Mouse (Mus musculus) MEL (cell line): Measurements from ENCODE around the gene Pmfbp1. TPM values are rescaled to one million over a fixed set of nuclear protein-coding genes. Genes with fewer than 3 reads are reported as not detected.
"Not testable (repeated sequence)": the region's sequence is repeated elsewhere in the genome, so short reads cannot be mapped to it uniquely, and the experiment has no call there.

Source experiments
- DNase-seq: peaks from one replicate; pipeline ENCODE4 v3.0.0; 2011; ENCODE audit warnings: low read depth, low spot score
- H3K27ac ChIP-seq: 2 replicates; pipeline ENCODE4 v1.5.1; 2012; ENCODE audit warnings: low read depth, mild to moderate bottlenecking, control low read depth, low read length, moderate library complexity; ENCODE audit not compliant: control insufficient read depth
- H3K27me3 ChIP-seq, 2 experiments: fragments of 150-350 bp in 1 of 2; sonication (generic) in 1 of 2; 2 replicates each; pipeline ENCODE4 v1.6.1; 2012; ENCODE audit warnings: low read length in 2 of 2, mild to moderate bottlenecking in 2 of 2, improper control_type of control experiment in 1 of 2, moderate library complexity in 1 of 2; ENCODE audit not compliant: insufficient read depth in 2 of 2, control insufficient read depth in 1 of 2
- H3K36me3 ChIP-seq, 2 experiments: 2 replicates each; pipeline ENCODE4 v1.6.1; 2012 to 2014; ENCODE audit warnings: low read length in 2 of 2, improper control_type of control experiment in 1 of 2, inconsistent platforms in 1 of 2, mild to moderate bottlenecking in 1 of 2; ENCODE audit not compliant: insufficient read depth in 2 of 2, control insufficient read depth in 1 of 2
- H3K4me1 ChIP-seq, 2 experiments: fragments of 150-350 bp in 1 of 2; sonication (generic) in 1 of 2; 2 replicates each; pipeline ENCODE4 v1.6.1; 2012; ENCODE audit warnings: low read length in 2 of 2, improper control_type of control experiment in 1 of 2, mild to moderate bottlenecking in 1 of 2; ENCODE audit not compliant: insufficient read depth in 2 of 2, control insufficient read depth in 1 of 2
- H3K4me3 ChIP-seq, 2 experiments: fragments of 150-350 bp in 1 of 2; sonication (generic) in 1 of 2; 2 replicates each; pipeline ENCODE4 v1.5.1; 2012; ENCODE audit warnings: low read depth in 2 of 2, low read length in 2 of 2, mild to moderate bottlenecking in 2 of 2, moderate library complexity in 2 of 2, control low read depth in 1 of 2, improper control_type of control experiment in 1 of 2; ENCODE audit not compliant: control insufficient read depth in 1 of 2, insufficient read depth in 1 of 2
- H3K79me2 ChIP-seq: 2 replicates; pipeline ENCODE4 v1.6.1; 2012; ENCODE audit warnings: mild to moderate bottlenecking, low read length, moderate library complexity; ENCODE audit not compliant: control insufficient read depth, poor library complexity, insufficient read depth
- H3K9ac ChIP-seq: 2 replicates; pipeline ENCODE4 v1.6.1; 2012; ENCODE audit warnings: low read depth, mild to moderate bottlenecking, control low read depth, low read length, moderate library complexity; ENCODE audit not compliant: control insufficient read depth, poor library complexity, severe bottlenecking
- H3K9me3 ChIP-seq: fragments of 150-350 bp; sonication (generic); replicated peaks from 2 replicates; pipeline ENCODE4 v1.6.1; 2012; ENCODE audit warnings: mild to moderate bottlenecking, low read length, improper control_type of control experiment, moderate library complexity; ENCODE audit not compliant: insufficient read depth
- BHLHE40 ChIP-seq: IDR thresholded peaks from 2 replicates; pipeline ENCODE4 v1.6.1; 2012; ENCODE audit warnings: low read depth, mild to moderate bottlenecking, inconsistent platforms, low read length, improper control_type of control experiment, borderline replicate concordance
- EP300 ChIP-seq, 2 experiments: IDR thresholded peaks; 2 replicates each; pipeline ENCODE4 v1.6.1; 2011; ENCODE audit warnings: improper control_type of control experiment in 2 of 2, low read length in 2 of 2, low read depth in 1 of 2, mild to moderate bottlenecking in 1 of 2
- GABPA ChIP-seq: IDR thresholded peaks from 2 replicates; pipeline ENCODE4 v1.6.1; 2012; ENCODE audit warnings: low read depth, mild to moderate bottlenecking, inconsistent platforms, low read length, improper control_type of control experiment, moderate library complexity
- HCFC1 ChIP-seq: IDR thresholded peaks from 2 replicates; pipeline ENCODE4 v1.6.1; 2012; ENCODE audit warnings: low read depth, mild to moderate bottlenecking, inconsistent platforms, low read length, improper control_type of control experiment, moderate library complexity
- JUND ChIP-seq: IDR thresholded peaks from 2 replicates; pipeline ENCODE4 v1.6.1; 2011; ENCODE audit warnings: low read depth, mild to moderate bottlenecking, improper control_type of control experiment, low read length
- MAX ChIP-seq: IDR thresholded peaks from 2 replicates; pipeline ENCODE4 v1.6.1; 2011; ENCODE audit warnings: low read length, improper control_type of control experiment
- MEF2A ChIP-seq: IDR thresholded peaks from 2 replicates; pipeline ENCODE4 v1.6.1; 2014; ENCODE audit warnings: low read depth, mild to moderate bottlenecking, inconsistent platforms, low read length, improper control_type of control experiment; ENCODE audit not compliant: poor library complexity, insufficient replicate concordance, severe bottlenecking; ENCODE audit errors: extremely low read depth
- MYB ChIP-seq: IDR thresholded peaks from 2 replicates; pipeline ENCODE4 v1.6.1; 2011; ENCODE audit warnings: mild to moderate bottlenecking, low read depth, low read length, improper control_type of control experiment
- MYC ChIP-seq: IDR thresholded peaks from 2 replicates; pipeline ENCODE4 v1.6.1; 2011; ENCODE audit warnings: low read depth, mild to moderate bottlenecking, low read length, improper control_type of control experiment, moderate library complexity
- NELFE ChIP-seq: IDR thresholded peaks from 2 replicates; pipeline ENCODE4 v1.6.1; 2011; ENCODE audit warnings: low read depth, low read length, improper control_type of control experiment
- NRF1 ChIP-seq: IDR thresholded peaks from 2 replicates; pipeline ENCODE4 v1.6.1; 2014; ENCODE audit warnings: low read depth, mild to moderate bottlenecking, inconsistent platforms, low read length, improper control_type of control experiment, moderate library complexity; ENCODE audit not compliant: poor library complexity, insufficient read depth, severe bottlenecking
- POLR2A ChIP-seq, 2 experiments: IDR thresholded peaks; 2 replicates each; pipeline ENCODE4 v1.6.1; 2011 to 2012; ENCODE audit warnings: low read length in 2 of 2, mild to moderate bottlenecking in 2 of 2, control low read depth in 1 of 2, improper control_type of control experiment in 1 of 2, low read depth in 1 of 2, moderate library complexity in 1 of 2; ENCODE audit not compliant: control insufficient read depth in 1 of 2, insufficient read depth in 1 of 2, poor library complexity in 1 of 2
- POLR2AphosphoS2 ChIP-seq: IDR thresholded peaks from 2 replicates; pipeline ENCODE4 v1.6.1; 2011; ENCODE audit warnings: low read length, improper control_type of control experiment
- POLR2AphosphoS5 ChIP-seq: IDR thresholded peaks from 2 replicates; pipeline ENCODE4 v1.6.1; 2012; ENCODE audit warnings: low read depth, borderline replicate concordance, mild to moderate bottlenecking, inconsistent platforms, low read length, moderate library complexity, mixed read lengths
- RAD21 ChIP-seq: IDR thresholded peaks from 2 replicates; pipeline ENCODE4 v1.6.1; 2011; ENCODE audit warnings: mild to moderate bottlenecking, low read depth, low read length, improper control_type of control experiment
- RCOR1 ChIP-seq: IDR thresholded peaks from 2 replicates; pipeline ENCODE4 v1.6.1; 2012; ENCODE audit warnings: low read depth, mild to moderate bottlenecking, inconsistent platforms, low read length, improper control_type of control experiment
- TBP ChIP-seq: IDR thresholded peaks from 2 replicates; pipeline ENCODE4 v1.8.0; 2011; ENCODE audit warnings: low read depth, low read length, improper control_type of control experiment
- UBTF ChIP-seq: IDR thresholded peaks from 2 replicates; pipeline ENCODE4 v1.6.1; 2012; ENCODE audit warnings: low read depth, mild to moderate bottlenecking, inconsistent platforms, low read length, improper control_type of control experiment, moderate library complexity, borderline replicate concordance; ENCODE audit not compliant: insufficient read depth
- ZC3H11A ChIP-seq: IDR thresholded peaks from 2 replicates; pipeline ENCODE4 v1.6.1; 2012; ENCODE audit warnings: low read depth, mild to moderate bottlenecking, inconsistent platforms, low read length, improper control_type of control experiment
- ZNF384 ChIP-seq: IDR thresholded peaks from 2 replicates; pipeline ENCODE4 v1.6.1; 2012; ENCODE audit warnings: low read depth, mild to moderate bottlenecking, inconsistent platforms, low read length, improper control_type of control experiment
- polyA plus RNA-seq, 2 experiments: library from polyadenylated mRNA; stranded (reverse) in 1 of 2; unstranded in 1 of 2; fragments of >175 nt in 1 of 2; fragments of >200 nt in 1 of 2; gene quantifications; 2 replicates each; pipeline versions ENCODE4 v1.2.1 to v1.2.4; 2012; ENCODE audit warnings: low replicate concordance in 2 of 2, low read depth in 1 of 2; ENCODE audit not compliant: insufficient read length in 2 of 2, insufficient read depth in 1 of 2, missing spikeins in 1 of 2
- total RNA-seq: library from RNA; depleted of rRNA; stranded (reverse); fragments of 300-350 nt; gene quantifications from 2 replicates; pipeline ENCODE4 v1.2.3, GENCODE M21; 2012; rRNA removed

Gene Pmfbp1
- 0.23 and 0.39 TPM in 2 replicates for total RNA-seq
- under 1 TPM in 1 of 2 experiments, not detected in 1; 0.40 TPM for polyA plus RNA-seq

DNA sequence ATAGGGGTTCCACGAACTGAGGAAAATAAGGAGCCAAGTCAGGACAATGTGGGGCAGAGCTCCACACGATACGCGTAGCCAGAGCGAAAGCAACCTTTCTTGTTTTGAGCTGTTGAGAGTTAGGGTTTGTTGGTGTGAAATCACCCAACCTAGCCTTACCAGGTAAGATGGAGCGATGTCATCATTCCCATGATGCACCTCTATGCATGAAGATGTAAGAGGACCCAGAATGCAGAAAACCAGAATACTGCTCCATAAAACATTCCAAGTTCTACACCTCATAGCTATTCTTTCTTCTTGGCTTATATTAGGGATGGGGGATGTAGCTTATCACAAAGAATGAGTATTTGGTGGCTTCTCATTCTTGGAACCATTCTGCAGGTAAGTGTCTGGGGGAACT is at the start of gene Pmfbp1:
TSS of gene Pmfbp1 (plus strand) at position 301 of the 400 bp plus-strand sequence.
- no peak for DNase-seq
- Histone ChIP-seq H3K4me3 (no peak within 1 kb of the TSS), H3K27me3 (no peaks in the 10 kb centered on the region), H3K27ac (no peak within 1 kb of the TSS), H3K9ac (no peak within 1 kb of the TSS), H3K9me3 (no peaks in the 10 kb centered on the region), H3K36me3 (no peaks in the 10 kb centered on the region), H3K4me1 (no peaks in the 10 kb centered on the region)
- no peak for TF ChIP-seq MYB
- TF ChIP-seq JUND, result no peak
- no peak for TF ChIP-seq EP300 (IDR thresholded peaks at IDR 0.05; ENCODE audit: low read depth in 1 of 2, low read length in 2 of 2)
- TF ChIP-seq MAX, result no peak
- TF ChIP-seq RAD21, result no peak
- TF ChIP-seq ZC3H11A, result no peak
- TF ChIP-seq BHLHE40, result no peak
- no peak for TF ChIP-seq NELFE
- TF ChIP-seq ZNF384, result no peak
- TF ChIP-seq GABPA, result no peak
- no peak for TF ChIP-seq UBTF
- no peak for TF ChIP-seq NRF1
- TF ChIP-seq MYC, result no peak
- TF ChIP-seq MEF2A, result no peak
- no peak for TF ChIP-seq RCOR1
- TF ChIP-seq POLR2AphosphoS5, result no peak
- no peak for TF ChIP-seq POLR2A (IDR thresholded peaks at IDR 0.05; ENCODE audit: control insufficient read depth in 1 of 2, insufficient read depth in 1 of 2, low read depth in 1 of 2, low read length in 2 of 2, poor library complexity in 1 of 2)
- TF ChIP-seq POLR2AphosphoS2, result no peak
- TF ChIP-seq HCFC1, result no peak
- TF ChIP-seq TBP, result no peak
- TF ChIP-seq, all 39 proteins: peak for 0
- no peaks in the 10 kb centered on the region for H3K79me2 ChIP-seq

DNA sequence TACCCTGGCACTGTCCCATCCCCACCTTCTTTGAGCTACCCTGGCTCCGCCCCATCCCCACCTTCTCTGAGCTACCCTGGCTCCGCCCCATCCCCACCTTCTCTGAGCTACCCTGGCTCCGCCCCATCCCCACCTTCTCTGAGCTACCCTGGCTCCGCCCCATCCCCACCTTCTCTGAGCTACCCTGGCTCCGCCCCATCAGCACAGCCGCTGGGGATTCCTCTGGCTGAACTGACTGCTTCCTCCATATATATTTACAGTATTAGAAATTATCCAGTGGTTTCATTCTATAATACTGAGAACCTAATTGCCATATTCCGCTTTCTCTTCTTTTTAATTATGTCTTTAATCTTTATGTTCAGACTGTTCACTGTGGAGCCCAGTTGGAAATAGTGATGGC is 46.9 kb upstream of the Pmfbp1 start:
- H3K27ac ChIP-seq, H3K79me2 ChIP-seq, DNase-seq, H3K36me3 ChIP-seq, H3K4me3 ChIP-seq, H3K9me3 ChIP-seq, H3K4me1 ChIP-seq, H3K9ac ChIP-seq, H3K27me3 ChIP-seq: not testable (repeated sequence)
